Mouse (Mus musculus) limb, embryonic 13.5 days (tissue): ENCODE measurements around the gene Pdcd4. TPM values are rescaled to one million over a fixed set of nuclear protein-coding genes. Genes with fewer than 3 reads are reported as not detected.
A peak's percentile ranks its signal among the peaks of the same experiment; 100 is the strongest.

Source experiments
- ATAC-seq: fragments of 200-750 bp; cut with Nextera tagmentation; 2 replicates; pipeline ENCODE4 v1.8.0; 2017; ENCODE audit warnings: low read depth, moderate number of reproducible peaks, moderate TSS enrichment; ENCODE audit not compliant: low FRiP score
- H3K27ac ChIP-seq: fragments of 300-500 bp; sonication (generic); 2 replicates; pipeline ENCODE4 v1.5.1; 2015; ENCODE audit warnings: inconsistent platforms, mild to moderate bottlenecking, moderate library complexity
- H3K27me3 ChIP-seq: fragments of 300-500 bp; sonication (generic); 2 replicates; pipeline ENCODE4 v1.6.1; 2015; ENCODE audit warnings: mild to moderate bottlenecking, inconsistent platforms
- H3K36me3 ChIP-seq: fragments of 300-500 bp; sonication (generic); 2 replicates; pipeline ENCODE4 v1.6.1; 2015; ENCODE audit warnings: inconsistent platforms, mild to moderate bottlenecking, moderate library complexity
- H3K4me1 ChIP-seq: fragments of 300-500 bp; sonication (generic); 2 replicates; pipeline ENCODE4 v1.6.1; 2015; ENCODE audit warnings: inconsistent platforms
- H3K4me2 ChIP-seq: fragments of 300-500 bp; sonication (generic); replicated peaks from 2 replicates; pipeline ENCODE4 v1.6.1; 2015; ENCODE audit warnings: inconsistent platforms, mild to moderate bottlenecking, moderate library complexity
- H3K4me3 ChIP-seq: fragments of 300-500 bp; sonication (generic); 2 replicates; pipeline ENCODE4 v1.5.1; 2015; ENCODE audit warnings: moderate library complexity, mild to moderate bottlenecking, inconsistent platforms
- H3K9ac ChIP-seq: fragments of 300-500 bp; sonication (generic); 2 replicates; pipeline ENCODE4 v1.6.1; 2015; ENCODE audit warnings: mild to moderate bottlenecking, inconsistent platforms
- H3K9me3 ChIP-seq: fragments of 300-500 bp; sonication (generic); 2 replicates; pipeline ENCODE4 v1.6.1; 2016; ENCODE audit warnings: inconsistent platforms
- WGBS: fragments of 180-500 bp; shearing (Covaris S2); methylation state at CpG from one replicate; pipeline ENCODE4 v1.1.7; 2015; 5-methylcytosine and 5-hydroxymethylcytosine counted together
- polyA plus RNA-seq: library from polyadenylated mRNA; unstranded; fragments of >200 nt; fragmentation: Nextera tagmentation; extraction: Ambion mirVana; gene quantifications from 2 replicates; pipeline ENCODE4 v1.2.1, GENCODE M21; 2015

Pdcd4 gene
- polyA plus RNA-seq, result 119 and 120 TPM in 2 replicates

GRCm38 (mm10) chr19:53892061-53892460 is at the start of gene Pdcd4:
Pdcd4 (plus strand) TSS chr19:53892231.
- peak; percentile 62 for ATAC-seq
- no peaks in the 10 kb centered on the region for H3K36me3 ChIP-seq
- WGBS, result 17% methylated on average over 3 of the region's 3 CpGs
- H3K4me2 ChIP-seq, result peak within 1 kb of the TSS; percentile 21
- no peak within 1 kb of the TSS for H3K4me3 ChIP-seq
- no peaks in the 10 kb centered on the region for H3K27me3 ChIP-seq
- H3K9ac ChIP-seq, result no peak within 1 kb of the TSS
- peak within 1 kb of the TSS; percentile 94 for H3K27ac ChIP-seq
- peaks cover 58% of the 10 kb centered on the region for H3K4me1 ChIP-seq
- H3K9me3 ChIP-seq, result no peaks in the 10 kb centered on the region

DNA sequence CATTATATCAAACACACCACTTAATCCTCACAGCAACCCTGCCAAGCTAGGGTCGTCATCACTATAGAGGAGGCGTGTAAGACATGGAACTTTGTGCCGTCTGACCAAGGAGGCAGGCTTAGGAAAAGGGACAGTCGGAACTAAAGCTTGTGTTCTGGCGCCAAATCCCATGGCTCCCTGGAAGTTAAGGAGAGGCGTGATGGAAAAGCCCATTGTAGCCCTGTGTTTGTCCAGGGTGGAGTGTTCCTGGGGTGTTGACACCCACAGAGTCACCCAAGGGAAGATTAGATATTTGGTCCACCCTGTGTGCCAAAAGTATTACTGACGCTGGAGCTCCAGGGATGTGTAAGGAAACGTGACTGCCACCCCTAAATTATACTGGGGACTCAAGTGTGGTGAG is 48.1 kb upstream of the Pdcd4 start:
- no peaks in the 10 kb centered on the region for H3K27me3 ChIP-seq
- H3K4me3 ChIP-seq, result no peak overlapping the region
- no peaks in the 10 kb centered on the region for H3K9me3 ChIP-seq
- no peak overlapping the region for H3K27ac ChIP-seq
- 0 out of 2 replicates have a peak, but pooled peaks cover 10% of the 10 kb centered on the region for H3K4me1 ChIP-seq
- no peak overlapping the region for H3K9ac ChIP-seq
- WGBS, result 87% methylated on average over 8 of the region's 8 CpGs
- no peak overlapping the region for H3K4me2 ChIP-seq
- H3K36me3 ChIP-seq, result no peaks in the 10 kb centered on the region
- no peak for ATAC-seq

DNA sequence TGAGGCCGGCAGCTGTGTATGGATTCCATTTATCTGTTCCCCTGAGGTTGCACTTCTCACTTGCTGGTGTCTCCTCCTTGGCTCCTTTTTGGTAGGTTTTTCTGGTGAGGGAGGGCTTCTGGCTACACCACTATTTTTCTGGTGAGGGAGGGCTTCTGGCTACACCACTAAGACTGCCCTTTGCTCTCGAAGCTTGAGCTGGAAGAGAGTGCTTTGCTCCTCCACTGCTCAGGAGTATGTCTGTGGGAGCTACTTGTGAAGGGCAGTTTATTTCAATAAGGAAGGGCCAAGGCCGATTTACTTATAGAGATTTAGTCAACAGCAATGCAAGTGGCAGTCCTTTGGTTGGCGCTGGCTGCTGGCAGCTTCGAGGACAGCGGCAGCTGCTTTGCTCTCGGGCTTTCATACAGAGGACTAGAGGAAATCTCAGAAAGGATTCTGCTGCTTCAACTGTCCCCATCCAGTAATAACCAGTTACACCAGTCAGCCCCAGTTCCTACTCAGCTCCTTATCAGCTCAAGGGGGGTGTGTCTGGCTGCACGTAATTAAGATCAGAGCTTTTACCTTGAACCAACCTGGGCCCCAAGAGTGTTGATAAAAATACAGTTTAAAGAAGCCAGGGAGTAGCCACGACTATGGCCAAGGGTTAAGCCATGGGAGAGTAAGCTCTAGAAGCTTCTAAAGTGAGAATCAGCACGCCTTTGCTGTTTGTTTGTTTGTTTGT is 43.6 kb upstream of the Pdcd4 start:
- H3K27ac ChIP-seq, result no peak overlapping the region
- no peaks in the 10 kb centered on the region for H3K36me3 ChIP-seq
- 82% methylated on average over 10 of the region's 10 CpGs for WGBS
- H3K27me3 ChIP-seq, result no peaks in the 10 kb centered on the region
- H3K4me3 ChIP-seq, result no peak overlapping the region
- no peaks in the 10 kb centered on the region for H3K9me3 ChIP-seq
- H3K9ac ChIP-seq, result no peak overlapping the region
- no peak overlapping the region for H3K4me2 ChIP-seq
- ATAC-seq, result no peak
- peaks cover 38% of the 10 kb centered on the region for H3K4me1 ChIP-seq

GRCm38 (mm10) chr19:53850166-53850922 is 41.7 kb upstream of the Pdcd4 start:
- Histone ChIP-seq H3K9ac (peak overlapping the region; percentile 25; the same call in 1 of the 2 replicates), H3K36me3 (no peaks in the 10 kb centered on the region), H3K4me3 (no peak overlapping the region), H3K27me3 (no peaks in the 10 kb centered on the region), H3K4me1 (peaks cover 45% of the 10 kb centered on the region), H3K4me2 (peak overlapping the region; percentile 31), H3K27ac (peak overlapping the region; percentile 79), H3K9me3 (no peaks in the 10 kb centered on the region)
- ATAC-seq, result no peak
- WGBS, result 23% methylated on average over 18 of the region's 18 CpGs

DNA sequence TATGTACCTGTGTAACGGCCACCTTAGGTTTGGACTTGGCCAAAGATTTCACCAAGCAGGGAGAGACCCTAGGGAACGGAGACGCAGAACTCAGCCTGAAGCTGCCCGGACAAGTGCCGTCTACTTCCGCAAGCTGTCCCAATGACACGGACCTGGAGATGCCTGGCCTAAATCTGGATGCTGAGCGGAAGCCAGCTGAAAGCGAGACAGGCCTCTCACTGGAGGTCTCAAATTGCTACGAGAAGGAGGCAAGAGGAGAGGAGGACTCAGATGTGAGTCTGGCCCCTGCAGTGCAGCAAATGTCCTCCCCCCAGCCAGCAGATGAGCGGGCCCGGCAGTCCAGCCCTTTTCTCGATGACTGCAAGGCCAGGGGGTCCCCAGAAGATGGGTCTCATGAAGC is 40.7 kb upstream of the Pdcd4 start:
- peaks cover 45% of the 10 kb centered on the region for H3K4me1 ChIP-seq
- H3K9ac ChIP-seq, result no peak overlapping the region
- peak overlapping the region; percentile 79 for H3K27ac ChIP-seq
- H3K4me3 ChIP-seq, result no peak overlapping the region
- no peaks in the 10 kb centered on the region for H3K36me3 ChIP-seq
- H3K27me3 ChIP-seq, result no peaks in the 10 kb centered on the region
- 77% methylated on average over 13 of the region's 13 CpGs for WGBS
- no peak for ATAC-seq
- no peak overlapping the region for H3K4me2 ChIP-seq
- no peaks in the 10 kb centered on the region for H3K9me3 ChIP-seq

DNA sequence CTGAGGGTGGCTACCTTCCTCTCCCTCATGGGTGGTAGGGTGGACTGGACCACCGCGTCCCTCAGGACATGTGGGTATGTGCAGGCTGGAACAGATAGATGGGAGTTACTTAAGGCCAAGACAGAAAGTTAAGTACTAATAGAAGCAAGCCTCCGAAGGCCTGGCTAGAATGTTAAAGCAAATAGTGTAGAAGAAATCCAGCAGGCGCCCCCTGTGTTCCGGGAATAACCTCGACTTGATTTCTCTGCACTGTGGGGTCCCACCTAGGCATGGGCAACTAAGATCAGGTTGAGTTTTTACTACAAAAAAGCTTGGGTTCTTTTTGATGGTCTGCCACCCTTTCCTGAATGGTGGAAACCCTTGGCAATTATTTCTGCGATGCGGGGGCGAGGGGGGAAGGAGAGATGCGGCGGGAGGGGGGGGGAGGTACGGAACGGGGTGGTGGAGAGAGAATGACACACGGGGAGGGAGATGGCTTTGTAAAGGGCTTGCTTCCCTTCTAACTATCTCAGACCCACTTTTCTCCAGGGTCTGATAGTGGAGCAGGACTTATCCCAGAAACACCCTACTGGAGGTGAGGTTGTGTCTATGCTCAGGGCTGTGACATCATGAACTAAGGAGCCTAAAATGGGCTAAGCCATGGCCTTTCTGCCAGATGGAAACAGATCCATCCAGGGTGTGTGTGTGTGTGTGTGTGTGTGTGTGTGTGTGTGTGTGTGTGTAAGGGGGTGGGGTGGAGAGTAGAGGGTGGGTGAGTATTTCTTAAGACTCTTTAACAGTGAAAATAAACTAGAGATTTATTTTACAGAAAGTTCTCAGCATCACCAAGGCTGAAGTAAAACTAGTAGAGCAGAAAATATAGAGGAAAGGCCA is 40.0 kb upstream of the Pdcd4 start:
- peak overlapping the region; percentile 79 for H3K27ac ChIP-seq
- no peak overlapping the region for H3K4me3 ChIP-seq
- WGBS, result 83% methylated on average over 14 of the region's 14 CpGs
- peak; percentile 46 for ATAC-seq
- H3K4me1 ChIP-seq, result peaks cover 50% of the 10 kb centered on the region
- H3K9ac ChIP-seq, result no peak overlapping the region
- no peaks in the 10 kb centered on the region for H3K27me3 ChIP-seq
- H3K36me3 ChIP-seq, result no peaks in the 10 kb centered on the region
- peak overlapping the region; percentile 49 for H3K4me2 ChIP-seq
- H3K9me3 ChIP-seq, result no peaks in the 10 kb centered on the region

DNA sequence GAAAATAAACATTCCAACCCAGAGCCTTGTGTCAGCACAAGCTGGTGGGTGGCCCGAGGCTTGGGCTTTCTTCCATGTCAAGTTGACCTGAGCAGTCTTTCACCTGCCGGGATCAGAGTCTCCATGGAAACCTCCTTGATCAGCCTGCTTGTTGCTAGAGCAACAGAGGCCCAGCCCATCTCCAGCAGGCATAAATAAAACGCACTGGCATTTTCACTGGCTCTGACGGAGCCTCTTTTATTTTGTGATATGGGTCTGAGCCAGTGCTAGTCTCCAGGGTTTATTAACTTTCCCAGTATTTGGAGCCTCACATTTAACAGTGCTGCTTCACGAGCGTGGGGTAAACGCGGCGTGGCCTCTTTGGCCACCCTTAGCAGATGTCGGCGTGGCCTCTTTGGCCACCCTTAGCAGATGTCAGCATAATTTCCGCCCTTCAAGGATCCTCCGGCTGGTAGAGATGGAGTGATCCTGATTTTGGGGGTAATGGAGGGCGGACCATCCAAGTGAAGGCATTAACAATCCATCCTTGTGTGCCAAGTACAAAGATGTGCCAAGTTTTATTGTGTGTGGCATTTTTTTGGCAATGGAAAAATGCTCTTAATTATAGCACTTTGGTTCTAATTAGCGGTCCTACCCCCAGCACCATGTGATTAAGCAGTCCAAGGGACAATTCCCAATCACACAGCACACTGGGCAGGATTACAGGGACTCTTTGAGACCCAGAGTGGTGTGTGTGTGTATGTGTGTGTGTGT is 39.2 kb upstream of the Pdcd4 start:
- Histone ChIP-seq H3K4me1 (peaks cover 56% of the 10 kb centered on the region), H3K4me2 (peak overlapping the region; percentile 49), H3K9me3 (no peaks in the 10 kb centered on the region), H3K27me3 (no peaks in the 10 kb centered on the region), H3K4me3 (no peak overlapping the region), H3K27ac (peak overlapping the region; percentile 79), H3K9ac (no peak overlapping the region), H3K36me3 (no peaks in the 10 kb centered on the region)
- 24% methylated on average over 15 of the region's 15 CpGs for WGBS
- ATAC-seq, result peak; percentile 85

DNA sequence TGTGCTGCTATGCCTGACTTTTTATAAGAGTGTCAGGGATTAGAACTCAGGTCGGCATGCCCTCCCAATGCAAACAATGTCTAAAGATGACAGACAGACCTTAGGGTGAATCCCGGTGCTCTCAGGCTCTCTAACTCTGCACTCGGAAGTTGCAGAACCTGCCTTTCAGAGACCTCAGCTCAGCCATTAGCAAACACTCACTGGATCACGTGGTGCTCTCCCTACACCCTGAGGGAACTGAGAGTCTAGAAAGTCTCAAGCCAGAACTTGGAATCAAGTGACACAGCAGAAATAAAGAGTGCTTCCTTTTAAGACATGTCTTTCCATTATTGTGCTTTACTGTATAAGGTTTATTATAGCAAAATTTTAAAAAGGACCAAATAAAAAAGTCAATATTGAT is 37.1 kb upstream of the Pdcd4 start:
- ATAC-seq, result no peak
- Histone ChIP-seq H3K9ac (no peak overlapping the region), H3K36me3 (no peaks in the 10 kb centered on the region), H3K4me3 (no peak overlapping the region), H3K27ac (no peak overlapping the region), H3K4me2 (no peak overlapping the region), H3K4me1 (peaks cover 67% of the 10 kb centered on the region), H3K9me3 (no peaks in the 10 kb centered on the region), H3K27me3 (no peaks in the 10 kb centered on the region)
- WGBS, result 70% methylated on average over 4 of the region's 4 CpGs

GRCm38 (mm10) chr19:53855781-53856180 is 36.2 kb upstream of the Pdcd4 start:
- 85% methylated on average over 5 of the region's 5 CpGs for WGBS
- no peak for ATAC-seq
- Histone ChIP-seq H3K27ac (no peak overlapping the region), H3K27me3 (no peaks in the 10 kb centered on the region), H3K9me3 (no peaks in the 10 kb centered on the region), H3K4me1 (peaks cover 66% of the 10 kb centered on the region), H3K36me3 (no peaks in the 10 kb centered on the region), H3K4me2 (no peak overlapping the region), H3K9ac (no peak overlapping the region), H3K4me3 (no peak overlapping the region)

- no peaks in the 10 kb centered on the region for H3K9me3 ChIP-seq
- no peak for ATAC-seq
- H3K4me3 ChIP-seq, result no peak overlapping the region
- WGBS, result 48% methylated on average over 9 of the region's 9 CpGs
- H3K9ac ChIP-seq, result no peak overlapping the region
- no peaks in the 10 kb centered on the region for H3K36me3 ChIP-seq
- no peak overlapping the region for H3K4me2 ChIP-seq
- no peaks in the 10 kb centered on the region for H3K27me3 ChIP-seq
- H3K4me1 ChIP-seq, result peaks cover 56% of the 10 kb centered on the region
- H3K27ac ChIP-seq, result no peak overlapping the region
Observed at GRCm38 (mm10) chr19:53856794-53857193, 35.2 kb upstream of the Pdcd4 start.

- WGBS, result 66% methylated on average over 6 of the region's 6 CpGs
- Histone ChIP-seq H3K27ac (no peak overlapping the region), H3K36me3 (no peaks in the 10 kb centered on the region), H3K4me2 (no peak overlapping the region), H3K4me1 (peaks cover 44% of the 10 kb centered on the region), H3K4me3 (no peak overlapping the region), H3K27me3 (no peaks in the 10 kb centered on the region), H3K9ac (no peak overlapping the region), H3K9me3 (no peaks in the 10 kb centered on the region)
- peak; percentile 35; the same call in 1 of the 2 replicates for ATAC-seq
Observed at GRCm38 (mm10) chr19:53857962-53858361, 34.1 kb upstream of the Pdcd4 start.
